Mouse (Mus musculus) Muller cell, postnatal 12 days (primary cell): ENCODE measurements around the gene Tsc22d2.
"Not testable (repeated sequence)": the region's sequence is repeated elsewhere in the genome, so short reads cannot be mapped to it uniquely, and the experiment has no call there.

Experiments used
- DNase-seq: peaks from one replicate; pipeline ENCODE4 v3.0.0-alpha.2; 2015; ENCODE audit errors: inconsistent ontology term

The Tsc22d2 gene

DNA sequence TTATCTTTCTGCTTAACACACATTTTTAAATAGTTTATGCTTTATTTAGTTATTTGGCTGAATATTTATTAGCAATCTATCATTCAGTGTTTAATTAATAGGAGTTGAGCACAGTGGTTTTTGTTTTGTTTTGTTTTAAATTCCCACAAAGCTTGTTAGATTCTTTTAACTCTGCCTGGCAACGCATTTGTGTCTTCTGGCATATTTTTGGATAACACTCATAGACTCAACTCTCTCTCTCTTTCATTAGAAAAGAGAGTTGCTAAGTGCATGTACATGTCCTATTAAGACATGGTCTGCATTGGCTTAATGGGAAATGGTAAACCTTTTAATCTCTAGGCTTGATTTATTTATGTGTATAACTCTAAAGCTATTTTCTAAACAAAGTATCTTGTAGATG, 14.3 kb downstream of the Tsc22d2 start:
- DNase-seq, result peak; percentile 42

DNA sequence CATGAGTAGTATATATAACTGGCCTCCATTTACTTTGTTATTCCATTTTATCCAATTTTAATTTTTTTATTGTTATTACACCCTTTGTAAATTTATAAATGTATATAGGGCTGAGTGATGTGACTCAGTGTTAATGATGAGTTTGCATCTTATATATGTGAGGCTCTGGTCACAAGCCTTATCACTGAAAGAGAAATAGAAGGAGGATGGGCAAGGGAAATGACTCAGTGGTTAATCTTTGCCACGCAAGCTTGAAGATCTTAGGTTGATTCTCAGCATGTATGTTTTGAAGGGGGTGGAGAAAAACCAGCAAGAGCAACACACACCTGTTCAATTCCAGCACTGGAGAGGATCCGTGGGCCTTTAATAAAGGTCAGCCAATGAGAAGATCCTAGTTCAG, 19.9 kb downstream of the Tsc22d2 start:
- no peak for DNase-seq

DNA sequence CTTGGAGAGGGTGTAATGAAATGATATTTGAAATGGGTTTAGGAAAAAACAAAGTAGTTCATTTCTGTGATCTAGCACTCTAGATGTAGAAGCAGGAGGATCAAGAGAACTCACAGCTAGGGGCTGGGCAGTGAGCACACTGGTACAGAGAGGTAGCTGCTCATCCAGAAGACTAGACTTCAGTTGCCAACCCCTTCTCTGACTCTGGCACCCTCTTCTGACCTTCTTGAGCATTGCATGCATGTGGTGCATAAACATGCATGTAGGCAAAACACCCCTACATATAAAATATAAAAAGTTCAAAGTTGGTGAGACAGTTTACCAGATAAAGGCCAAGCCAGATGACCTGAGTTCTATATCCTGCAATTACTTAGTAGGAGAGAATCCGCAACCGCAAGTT, 33.7 kb downstream of the Tsc22d2 start:
- no peak for DNase-seq

DNA sequence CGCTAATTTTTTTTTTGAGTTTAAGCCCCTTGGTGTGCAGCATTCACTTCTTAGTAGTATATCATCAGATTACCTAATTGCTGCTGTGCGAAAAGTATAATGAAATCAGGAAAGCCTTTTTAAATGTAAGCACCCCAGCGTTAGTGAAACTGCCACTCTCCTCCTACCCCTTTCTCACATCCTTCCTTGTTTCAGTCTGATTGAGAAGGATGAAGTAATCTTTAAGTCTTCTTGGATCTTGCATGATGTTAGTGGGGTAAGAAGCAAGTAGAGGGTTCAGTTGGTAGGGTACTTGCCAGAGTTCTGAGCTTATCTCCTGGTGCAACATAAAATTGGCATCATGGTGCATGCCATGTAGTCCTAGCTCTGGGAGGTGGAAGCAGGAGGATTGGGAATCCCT, 35.0 kb downstream of the Tsc22d2 start:
- no peak for DNase-seq

DNA sequence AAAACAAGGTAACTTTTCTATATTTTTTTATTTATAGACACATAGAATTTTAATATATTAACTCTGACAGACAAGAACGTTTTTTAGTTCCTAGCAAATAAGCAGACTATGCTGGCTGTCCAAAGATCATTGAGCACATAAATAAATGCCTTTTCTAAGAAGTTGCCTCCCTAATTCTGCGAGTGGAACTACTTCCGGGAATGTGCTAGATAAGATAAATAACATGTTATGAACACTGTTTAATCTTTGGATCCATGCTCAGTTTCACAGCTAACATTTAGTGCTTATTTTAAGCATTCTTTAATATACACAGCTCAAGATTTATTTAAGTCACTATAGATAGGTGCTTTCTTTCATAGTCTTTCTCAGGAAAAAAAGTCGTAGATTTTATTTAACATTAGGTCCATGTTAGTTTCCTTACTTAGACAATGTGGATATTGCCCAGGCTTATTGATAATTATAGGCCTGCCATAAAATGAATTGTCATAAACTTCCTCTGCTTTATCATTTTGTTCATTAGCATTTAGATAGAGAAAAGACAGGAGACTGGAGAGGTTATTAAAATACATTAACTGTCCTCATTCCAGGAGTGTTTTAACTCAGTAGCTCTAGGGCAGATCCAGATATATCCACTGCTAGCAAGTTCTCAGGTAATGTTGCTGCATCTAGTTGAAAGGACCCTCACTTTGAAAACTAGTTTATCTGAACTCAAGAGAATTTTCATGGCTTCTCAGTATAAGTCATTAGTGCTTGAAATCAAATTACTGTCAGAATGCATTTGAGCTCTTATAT, 40.1 kb downstream of the Tsc22d2 start:
- DNase-seq, result no peak

DNA sequence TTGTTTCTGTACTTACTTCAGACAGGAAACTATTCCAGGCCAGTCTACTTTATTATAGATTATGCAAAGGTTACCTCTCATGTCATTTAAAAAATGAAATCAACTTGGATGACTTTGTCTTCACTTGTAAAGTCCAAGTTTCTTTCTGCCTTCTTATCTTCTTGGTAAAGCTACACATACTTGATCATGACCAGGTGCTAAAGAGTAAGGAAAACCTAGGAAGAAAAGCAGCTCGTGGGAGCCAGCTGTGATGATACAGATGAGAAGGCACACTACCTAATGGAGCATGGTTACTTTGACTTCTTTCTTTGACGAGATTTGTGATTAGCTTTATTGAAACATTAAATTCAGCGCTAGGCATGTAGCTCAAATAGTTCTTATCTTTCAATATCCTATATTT, 40.7 kb downstream of the Tsc22d2 start:
- no peak for DNase-seq

DNA sequence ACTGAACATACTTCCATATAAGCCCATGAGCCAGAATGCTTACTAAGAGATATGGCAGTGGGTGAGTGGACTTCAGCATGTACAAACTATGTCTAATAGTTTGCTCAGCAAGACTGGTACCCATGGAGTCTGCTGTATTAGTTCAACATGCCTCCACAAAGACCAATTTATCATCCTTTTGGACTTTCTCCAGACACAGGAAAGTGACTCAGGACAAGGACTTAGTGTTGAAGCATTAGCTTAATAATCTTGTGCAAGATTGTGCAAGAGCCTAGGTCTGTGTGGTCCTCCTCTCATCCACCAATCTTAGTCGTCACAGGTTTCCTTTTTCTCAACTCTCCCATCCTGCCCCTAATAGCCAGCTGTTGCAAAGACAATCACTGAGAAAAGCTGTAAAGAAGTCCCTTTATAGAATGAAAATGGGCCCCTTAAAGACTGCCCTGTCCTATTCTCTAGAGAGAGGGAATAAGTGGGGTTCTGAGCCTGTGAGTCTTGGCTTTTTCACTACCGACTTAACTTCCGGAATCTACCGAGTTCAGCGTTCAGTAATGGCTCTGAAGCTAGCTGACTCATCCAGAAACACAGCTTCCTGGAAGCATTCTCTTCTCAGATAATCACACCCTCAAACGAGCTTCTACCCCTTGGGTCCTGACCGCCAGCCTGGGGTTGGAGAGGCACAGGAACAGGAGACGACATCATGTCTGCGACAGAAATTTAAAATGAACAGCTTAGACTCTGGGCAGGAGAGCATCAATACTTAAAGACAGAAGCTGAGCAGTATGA, 55.3 kb downstream of the Tsc22d2 start:
- DNase-seq, result peak; percentile 67

DNA sequence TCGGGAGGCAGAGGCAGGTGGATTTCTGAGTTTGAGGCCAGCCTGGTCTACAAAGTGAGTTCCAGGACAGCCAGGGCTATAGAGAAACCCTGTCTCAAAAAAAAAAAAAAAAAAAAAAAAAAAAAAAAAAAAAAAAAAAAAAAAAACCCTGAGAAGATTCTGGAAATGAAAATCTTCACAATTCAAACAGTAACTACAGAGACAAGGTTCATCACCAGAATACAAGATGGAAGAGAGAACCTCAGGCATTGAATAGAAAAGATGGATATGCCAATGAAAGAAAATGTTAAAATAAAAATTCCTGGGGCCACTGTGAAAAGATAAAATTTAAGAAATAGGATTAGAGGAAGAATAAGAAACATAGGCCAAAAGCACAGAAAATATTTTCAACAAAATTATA, 60.8 kb downstream of the Tsc22d2 start:
- DNase-seq, result not testable (repeated sequence)

DNA sequence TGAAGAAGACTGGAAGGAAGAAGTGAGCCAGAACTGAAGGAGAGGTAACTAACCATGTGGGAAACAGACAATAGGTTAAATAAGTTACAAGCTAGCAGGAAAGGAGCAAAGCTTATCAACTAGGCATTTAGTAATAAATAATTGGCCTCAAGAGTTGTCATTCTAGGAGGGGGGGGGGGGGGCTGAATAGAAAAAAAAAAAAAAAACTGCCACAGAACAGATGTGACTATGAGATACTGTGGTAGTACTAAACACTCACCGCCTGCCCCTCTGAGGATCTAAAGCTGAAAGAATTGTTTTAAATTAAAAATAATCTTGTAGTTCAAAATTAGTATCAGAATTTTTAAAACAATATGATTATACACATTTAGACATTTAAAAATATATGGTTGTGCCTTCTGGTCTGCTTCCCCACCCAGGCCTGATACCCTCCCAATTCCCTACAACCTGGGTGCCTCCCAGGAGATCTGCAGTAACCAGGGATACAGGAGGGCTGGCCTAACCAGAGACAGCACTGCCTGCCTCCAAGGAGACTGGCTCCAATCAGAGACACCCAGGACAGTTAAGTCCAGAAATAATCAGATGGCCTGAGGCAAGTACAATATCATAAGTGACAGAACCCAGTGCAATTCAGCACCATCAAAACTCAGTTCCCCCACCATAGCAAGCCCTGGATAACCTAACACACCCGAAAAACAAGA, 64.4 kb downstream of the Tsc22d2 start:
- no peak for DNase-seq

DNA sequence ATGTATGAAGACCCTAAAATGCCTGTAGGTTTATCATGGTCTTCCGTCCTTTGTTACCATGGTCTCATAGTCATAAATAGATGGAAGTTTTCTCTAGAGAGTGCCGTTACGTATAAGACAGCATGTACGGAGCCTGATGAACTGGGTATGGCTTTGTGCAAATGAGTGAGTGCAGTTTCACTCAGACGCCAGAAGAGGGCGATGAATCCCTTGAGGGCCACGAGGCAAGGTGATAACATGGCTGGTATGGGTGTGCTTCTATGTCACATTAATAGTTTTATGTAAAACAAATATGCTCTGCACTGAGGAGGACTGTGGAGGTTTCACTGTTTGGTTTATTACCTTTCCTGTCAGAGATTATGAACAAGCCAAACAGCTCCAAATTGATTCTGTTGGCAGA, 71.4 kb downstream of the Tsc22d2 start:
- no peak for DNase-seq

DNA sequence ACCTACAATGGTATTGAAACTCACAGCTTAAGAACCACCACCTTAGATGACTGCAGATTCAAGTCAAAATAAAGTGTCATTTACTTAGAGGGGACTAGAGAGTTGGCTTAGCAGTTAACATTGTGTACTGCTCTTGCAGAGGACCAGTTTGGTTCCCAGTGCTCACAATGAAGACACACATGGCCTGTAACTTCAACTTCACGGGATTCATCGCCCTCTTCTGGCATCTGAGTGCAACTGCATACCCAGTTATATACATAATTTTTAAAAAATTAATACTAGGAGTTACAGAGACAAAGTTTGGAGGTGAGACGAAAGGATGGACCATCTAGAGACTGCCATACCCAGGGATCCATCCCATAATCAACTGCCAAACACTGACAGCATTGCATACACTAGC, 72.6 kb downstream of the Tsc22d2 start:
- DNase-seq, result no peak

DNA sequence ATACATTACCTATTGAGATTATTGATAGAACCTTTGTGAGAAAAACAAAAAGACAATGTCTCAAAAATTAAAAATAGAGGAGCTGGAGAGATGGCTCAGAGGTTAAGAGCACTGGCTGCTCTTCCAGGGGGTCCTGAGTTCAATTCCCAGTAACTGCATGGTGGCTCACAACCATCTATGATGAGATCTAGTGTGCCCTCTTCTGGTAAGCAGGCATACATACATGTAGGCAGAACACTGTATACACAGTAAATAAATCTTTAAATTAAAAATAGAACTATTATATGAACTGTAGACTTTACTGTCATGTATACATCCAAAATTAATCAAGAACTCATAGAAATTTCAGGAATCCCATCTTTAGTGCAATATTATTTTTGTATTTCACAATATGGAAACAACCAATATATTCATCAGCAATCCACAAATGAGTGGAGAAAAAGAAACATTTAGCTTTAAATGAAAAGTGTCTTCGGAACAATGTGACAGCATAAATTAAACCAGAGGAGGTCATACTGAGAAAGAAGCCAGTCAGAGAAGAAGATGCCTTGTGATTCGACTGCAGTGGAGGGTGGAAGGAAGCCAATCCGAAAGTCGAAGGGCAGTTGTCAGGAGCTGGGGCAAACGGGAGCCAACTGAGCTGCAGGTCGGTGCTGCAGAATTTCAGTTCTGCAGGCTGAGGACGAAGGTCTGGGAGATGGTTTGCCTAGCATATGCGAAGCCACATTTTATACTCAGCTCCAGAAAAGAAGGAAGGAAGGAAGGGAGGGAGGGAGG, 73.7 kb downstream of the Tsc22d2 start:
- no peak for DNase-seq

DNA sequence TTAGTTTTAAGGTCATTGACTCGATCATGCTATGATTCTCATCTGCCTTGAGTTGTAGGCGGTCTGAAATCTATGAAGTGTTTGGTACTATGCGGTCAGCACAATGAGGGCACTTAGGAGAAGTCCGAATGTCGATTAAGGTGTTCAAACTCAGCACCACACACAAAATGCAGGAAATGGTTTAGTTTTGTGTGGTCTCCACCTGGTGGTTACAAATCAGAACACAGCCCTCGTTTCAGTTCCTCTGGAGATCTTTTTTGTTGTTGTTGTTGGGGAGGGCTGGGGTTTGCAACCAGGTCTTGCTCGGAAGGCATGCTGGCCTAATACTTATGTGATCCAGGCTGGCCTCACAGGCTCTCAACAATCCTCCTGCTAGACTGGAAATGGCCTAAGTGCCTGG, 76.3 kb downstream of the Tsc22d2 start:
- DNase-seq, result peak; percentile 14

DNA sequence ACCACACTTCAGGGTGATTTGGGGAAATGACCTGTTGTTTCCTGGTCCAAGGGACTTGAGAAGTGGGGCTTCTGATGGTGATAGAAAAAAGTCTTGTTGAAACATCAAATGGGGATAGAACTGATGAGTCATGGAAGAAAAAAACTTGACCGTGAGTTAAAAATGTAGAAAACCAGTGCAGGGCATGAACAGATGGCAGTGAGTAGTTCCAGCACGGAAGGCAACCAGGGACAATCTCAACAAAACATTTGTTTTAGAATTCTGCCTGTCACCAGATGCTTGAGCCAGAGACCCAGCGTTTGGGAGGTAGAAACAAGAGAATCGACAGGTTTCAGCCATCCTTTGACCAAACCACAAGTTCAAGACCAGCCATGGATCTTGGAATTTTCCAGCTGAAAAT, 79.1 kb downstream of the Tsc22d2 start:
- DNase-seq, result no peak

DNA sequence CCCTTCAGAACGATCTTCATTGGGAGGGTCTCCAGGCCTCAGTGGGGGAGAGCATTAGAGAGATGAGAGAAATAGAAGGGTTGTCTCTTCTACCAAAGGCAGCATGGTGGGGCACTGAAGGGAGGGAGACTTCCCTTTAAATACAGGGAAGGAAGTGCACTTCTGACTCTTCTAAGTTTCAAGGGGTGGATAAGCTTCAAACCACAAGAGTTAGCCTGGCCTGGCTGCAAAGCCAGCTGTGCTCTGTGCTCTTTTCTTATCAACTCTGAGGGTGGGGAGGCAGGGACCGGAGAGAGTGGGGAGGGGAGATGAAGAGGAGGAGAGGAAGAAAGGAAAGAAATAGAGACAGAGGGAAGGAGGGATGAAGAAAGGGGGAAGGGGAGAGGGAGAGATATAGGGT, 87.4 kb downstream of the Tsc22d2 start:
- no peak for DNase-seq

DNA sequence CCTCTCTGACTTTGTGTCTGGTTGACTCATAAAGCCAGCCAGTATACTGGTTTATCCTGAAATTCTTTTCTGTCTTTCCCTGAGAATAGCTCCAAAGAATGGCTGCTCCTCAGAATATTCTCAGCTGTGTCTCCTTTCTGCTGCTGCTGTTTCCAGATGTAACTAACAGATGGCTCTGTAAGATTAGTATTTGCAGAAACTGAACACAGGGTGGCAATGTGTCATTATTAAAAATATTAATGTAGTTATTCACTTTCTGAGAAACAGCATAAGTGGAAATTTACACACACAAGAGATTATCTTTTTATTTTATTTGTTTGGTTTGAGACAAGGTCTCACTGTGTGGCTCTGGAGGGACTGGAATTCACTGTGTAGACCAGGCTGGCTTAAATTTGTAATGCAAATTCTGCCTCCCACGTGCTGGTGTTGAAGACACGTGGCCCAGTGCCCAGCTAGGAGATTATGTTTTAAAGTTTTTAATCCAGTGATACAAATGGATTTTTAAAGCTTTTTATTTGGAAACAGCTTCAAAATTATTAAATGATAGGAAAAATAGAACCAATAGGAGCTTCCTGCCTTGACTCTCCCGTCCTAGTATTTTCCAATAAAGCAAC, 89.3 kb downstream of the Tsc22d2 start:
- DNase-seq, result no peak

DNA sequence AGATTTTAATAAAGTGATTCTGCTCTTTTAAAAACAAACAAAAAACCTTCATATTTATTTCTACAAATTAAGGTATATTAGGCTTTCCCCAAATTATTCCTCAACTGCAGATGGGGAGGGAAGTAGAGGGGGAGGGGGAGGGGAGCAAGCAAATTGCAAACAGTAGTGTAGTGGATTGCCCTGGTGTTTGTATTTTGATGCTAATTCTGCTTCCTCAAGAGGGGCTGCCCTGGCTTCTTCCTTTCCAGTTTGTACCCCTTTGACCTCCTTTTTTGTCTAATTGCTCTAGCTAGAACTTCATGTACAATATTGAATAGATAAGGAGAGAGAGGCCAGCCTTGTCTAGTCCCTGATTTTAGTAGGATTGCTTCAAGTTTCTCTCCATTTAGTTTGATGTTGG, 90.2 kb downstream of the Tsc22d2 start:
- DNase-seq, result no peak

DNA sequence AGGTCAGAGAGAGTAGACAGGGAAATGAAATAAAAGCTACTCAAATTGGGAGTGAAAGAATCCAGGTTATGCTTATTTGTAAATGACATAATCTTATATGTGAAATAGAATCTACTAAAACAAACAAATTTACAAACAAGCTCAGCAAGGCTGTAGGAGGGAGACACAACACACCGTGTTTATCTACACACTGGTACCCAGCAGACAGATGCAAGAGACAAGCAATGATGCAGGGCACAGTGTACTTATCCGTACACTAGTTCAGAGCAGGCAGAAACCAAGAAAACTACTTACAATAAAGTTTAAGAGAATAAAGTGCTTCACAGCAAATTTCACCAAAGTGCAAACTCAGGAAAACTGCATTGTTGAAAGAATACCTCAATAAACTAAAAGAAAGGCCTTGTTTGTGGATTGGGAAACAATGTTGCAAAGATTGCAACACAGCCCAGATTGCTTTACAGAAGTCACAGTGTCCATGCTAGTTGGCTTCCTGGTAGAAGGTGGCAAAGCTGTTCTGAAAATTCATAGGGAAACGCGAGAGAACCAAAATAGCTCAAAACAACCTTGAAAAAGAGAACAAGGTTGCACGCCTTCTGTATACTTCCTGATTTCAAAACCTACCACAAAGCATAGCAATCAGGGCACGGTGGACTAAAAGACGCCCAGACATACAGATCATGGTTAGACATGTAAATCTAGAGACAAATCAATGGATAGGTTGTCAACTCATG, 93.7 kb downstream of the Tsc22d2 start:
- DNase-seq, result no peak

DNA sequence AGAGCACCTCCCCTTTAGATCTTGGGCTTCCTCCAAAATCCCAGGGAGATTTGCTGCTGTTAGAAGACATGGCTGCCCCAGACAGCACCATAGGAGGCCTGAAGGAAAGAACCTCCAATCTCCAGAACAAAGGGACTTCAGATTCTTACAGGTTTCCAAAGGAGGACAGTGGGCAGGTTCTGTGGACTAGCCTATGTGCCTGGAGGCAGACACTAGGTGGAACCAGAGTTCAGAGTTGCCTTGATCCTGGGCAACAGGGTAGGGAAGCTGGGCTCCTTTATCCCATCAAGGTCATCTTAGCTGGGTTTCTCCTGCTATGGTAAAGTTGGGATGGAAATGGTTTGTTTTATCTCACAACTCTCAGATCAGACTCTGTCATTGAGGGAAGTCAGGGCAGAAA, 97.1 kb downstream of the Tsc22d2 start:
- DNase-seq, result no peak

DNA sequence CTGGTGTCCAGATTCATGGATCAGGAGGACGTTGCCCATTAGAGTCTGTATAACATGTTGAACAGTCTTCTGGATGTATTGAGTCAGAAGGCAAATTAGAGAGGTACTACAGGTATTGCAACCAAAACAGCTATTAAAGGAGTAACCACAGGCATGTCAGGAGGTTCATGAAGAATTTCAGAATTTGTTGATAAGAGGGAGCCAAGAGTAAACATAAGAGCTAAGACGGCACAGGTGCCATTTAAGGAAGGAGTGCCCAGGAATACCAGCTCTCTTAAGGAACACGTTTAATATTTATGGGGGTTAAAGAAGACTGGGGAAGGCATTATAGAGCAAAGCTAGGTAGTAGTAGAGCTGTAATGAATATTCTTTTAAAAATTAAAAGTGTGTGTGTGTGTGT, 98.2 kb downstream of the Tsc22d2 start:
- no peak for DNase-seq

DNA sequence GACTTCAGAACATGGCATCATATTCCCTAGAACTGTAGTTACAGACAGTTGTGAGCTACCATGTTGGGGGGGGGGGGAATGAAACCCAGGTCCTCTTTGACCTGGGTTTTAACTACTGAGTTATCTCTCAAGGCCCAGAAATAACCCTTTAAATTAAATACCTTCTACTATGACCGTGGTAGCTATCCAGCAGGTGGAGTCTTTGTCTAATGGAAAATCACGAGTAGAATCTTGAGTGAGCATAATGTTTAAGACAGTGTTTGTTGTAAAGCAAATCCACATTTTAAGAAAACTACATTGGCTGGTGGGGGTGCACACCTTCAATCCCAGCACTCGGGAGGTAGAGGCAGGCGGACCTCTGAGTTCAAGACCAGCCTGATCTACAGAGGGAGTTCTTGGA, 99.0 kb downstream of the Tsc22d2 start:
- no peak for DNase-seq
